Mouse (Mus musculus): Measurements from ENCODE around the gene Pip5k1b. TPM values are rescaled to one million over a fixed set of nuclear protein-coding genes. Genes with fewer than 3 reads are reported as not detected.
A peak's percentile ranks its signal among the peaks of the same experiment; 100 is the strongest.

Gene Pip5k1b
- total RNA-seq, 2 experiments from 2014 or later = 8.1 to 8.2 TPM

- no peak for DNase-seq (ENCODE audit: extremely low spot score in 1 of 2, low spot score in 2 of 2)
- intact Hi-C loops (cut with DNase I) = no loop called here
Measured at GRCm38 (mm10) chr19:24451626-24452025, 104.0 kb downstream of the Pip5k1b start.

DNA sequence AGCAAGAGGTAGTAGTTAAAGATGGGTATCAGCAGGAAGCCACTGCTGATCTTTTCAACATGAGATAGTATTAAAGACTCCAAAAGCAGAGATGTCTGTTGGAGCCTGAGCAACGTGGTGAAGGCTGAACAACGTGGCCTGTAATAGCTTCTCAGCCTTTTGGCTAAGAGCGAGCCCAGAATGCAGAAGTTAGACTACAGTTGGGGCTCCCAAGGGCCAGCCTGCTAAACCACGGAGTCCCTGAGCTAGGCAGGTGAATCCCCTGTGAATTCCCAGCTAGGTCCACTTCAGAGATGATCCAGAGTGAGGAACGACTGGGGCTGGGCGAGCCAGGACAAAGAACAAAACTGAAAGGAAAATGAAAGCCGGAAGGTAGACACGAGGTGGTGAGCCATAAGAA lies 104.9 kb downstream of the Pip5k1b start:
- intact Hi-C loops (cut with DNase I) = no loop called here
- no peak for DNase-seq (ENCODE audit: extremely low spot score in 1 of 2, low spot score in 2 of 2)

DNA sequence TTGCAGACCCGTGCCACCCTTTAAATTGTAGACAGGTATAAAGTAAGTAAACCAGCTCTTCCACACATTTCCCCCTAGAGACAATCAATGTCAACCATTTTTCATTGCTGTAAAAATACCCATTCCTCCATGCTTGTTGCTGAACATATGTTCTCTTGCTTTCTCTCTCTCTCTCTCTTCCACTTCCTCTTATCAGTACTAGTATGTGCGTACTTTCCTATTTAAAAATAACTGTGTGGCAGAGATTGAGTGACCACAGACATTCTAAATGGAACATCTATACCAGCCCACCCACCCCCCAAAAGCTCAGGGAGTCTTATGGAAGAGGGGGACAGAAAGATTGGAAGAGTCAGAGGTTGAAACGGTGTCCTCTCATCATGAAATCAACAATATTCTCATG lies 111.3 kb downstream of the Pip5k1b start:
- intact Hi-C loops (cut with DNase I) = no loop called here
- no peak for DNase-seq (ENCODE audit: extremely low spot score in 1 of 2, low spot score in 2 of 2)

- DNase-seq (ENCODE audit: extremely low spot score in 1 of 2, low spot score in 2 of 2) = no peak
- intact Hi-C loops (cut with DNase I) = no loop called here
Measured at GRCm38 (mm10) chr19:24439715-24440114, 116.0 kb downstream of the Pip5k1b start.

- intact Hi-C loops (cut with DNase I) = no loop called here
Measured at GRCm38 (mm10) chr19:24434291-24434690, 121.4 kb downstream of the Pip5k1b start.

DNA sequence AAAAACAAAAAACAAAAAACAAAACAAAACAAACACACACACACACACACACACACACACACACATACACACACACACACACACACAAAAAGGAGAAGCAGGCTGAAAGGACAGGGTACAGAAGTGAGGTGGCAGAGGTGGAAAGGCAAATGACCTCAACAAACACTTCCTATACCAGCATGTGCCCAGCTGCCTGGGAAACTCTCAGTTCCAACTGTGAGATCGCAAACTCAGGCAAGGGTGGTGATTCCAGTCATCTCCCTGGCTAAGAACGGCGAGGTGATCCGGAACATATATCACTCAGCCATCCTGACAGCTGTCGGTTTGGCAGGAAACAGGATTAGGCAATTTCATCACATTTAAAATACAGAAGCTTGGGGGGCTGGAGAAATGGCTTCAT lies 123.2 kb downstream of the Pip5k1b start:
- intact Hi-C loops (cut with DNase I) = no loop called here
- no peak for DNase-seq (ENCODE audit: extremely low spot score in 1 of 2, low spot score in 2 of 2)

More at GRCm38 (mm10) chr19:24434291-24434690, 121.4 kb downstream of the Pip5k1b start:
- no peak for DNase-seq (ENCODE audit: extremely low spot score in 1 of 2, low spot score in 2 of 2)

GRCm38 (mm10) chr19:24431381-24431780 lies 124.3 kb downstream of the Pip5k1b start:
- no peak for DNase-seq (ENCODE audit: extremely low spot score in 1 of 2, low spot score in 2 of 2)
- intact Hi-C loops (cut with DNase I) = no loop called here

- no peak for DNase-seq (ENCODE audit: extremely low spot score in 1 of 2, low spot score in 2 of 2)
- intact Hi-C loops (cut with DNase I) = no loop called here
Measured at GRCm38 (mm10) chr19:24428011-24428410, 127.7 kb downstream of the Pip5k1b start.

- no peak for DNase-seq (ENCODE audit: extremely low spot score in 1 of 2, low spot score in 2 of 2)
- intact Hi-C loops (cut with DNase I) = no loop called here
Measured at GRCm38 (mm10) chr19:24427258-24427657, 128.4 kb downstream of the Pip5k1b start.

GRCm38 (mm10) chr19:24426759-24427181 lies 128.9 kb downstream of the Pip5k1b start:
- no peak for DNase-seq (ENCODE audit: extremely low spot score in 1 of 2, low spot score in 2 of 2)
- intact Hi-C loops (cut with DNase I) = no loop called here

DNA sequence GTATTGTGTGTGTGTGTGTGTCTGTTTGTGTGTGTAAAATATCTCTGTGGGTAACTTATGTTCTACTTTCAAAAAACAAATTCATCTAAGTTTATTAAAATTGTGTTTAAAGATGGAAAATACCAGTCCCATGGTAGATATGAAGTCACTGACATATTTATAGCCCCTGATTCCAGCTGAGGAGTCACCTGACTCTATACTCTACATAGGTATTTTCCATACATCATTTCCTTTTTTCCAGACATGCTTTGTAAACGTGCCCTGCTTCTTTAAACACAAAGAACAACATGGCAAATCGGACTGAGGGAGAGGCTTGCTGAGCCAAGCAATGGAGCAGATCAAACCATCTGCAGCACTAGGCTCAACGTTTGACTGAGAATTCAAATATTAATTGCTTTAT lies 137.6 kb downstream of the Pip5k1b start:
- no peak for DNase-seq (ENCODE audit: extremely low spot score in 1 of 2, low spot score in 2 of 2)
- intact Hi-C loops (cut with DNase I) = no loop called here

DNA sequence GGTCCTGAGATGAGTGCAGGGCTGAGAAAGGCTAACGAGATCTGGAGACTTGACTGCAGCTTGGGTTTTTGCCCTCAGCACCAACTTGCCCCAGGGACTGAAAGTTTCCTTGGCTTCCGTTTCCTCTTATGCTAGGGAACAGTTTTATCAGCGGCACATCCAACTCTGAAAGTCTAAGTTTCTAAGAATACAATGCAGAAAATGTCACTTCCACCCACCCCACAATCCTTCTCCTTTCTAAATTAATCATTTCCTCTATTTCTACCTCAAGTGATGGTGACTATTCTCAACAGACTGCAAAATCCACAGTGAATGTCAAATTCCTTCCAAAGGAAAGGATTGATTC lies 138.0 kb downstream of the Pip5k1b start:
- intact Hi-C loops (cut with DNase I) = no loop called here
- peak in 1 of 2 experiments; percentile 16 for DNase-seq (ENCODE audit: extremely low spot score in 1 of 2, low spot score in 2 of 2)

DNA sequence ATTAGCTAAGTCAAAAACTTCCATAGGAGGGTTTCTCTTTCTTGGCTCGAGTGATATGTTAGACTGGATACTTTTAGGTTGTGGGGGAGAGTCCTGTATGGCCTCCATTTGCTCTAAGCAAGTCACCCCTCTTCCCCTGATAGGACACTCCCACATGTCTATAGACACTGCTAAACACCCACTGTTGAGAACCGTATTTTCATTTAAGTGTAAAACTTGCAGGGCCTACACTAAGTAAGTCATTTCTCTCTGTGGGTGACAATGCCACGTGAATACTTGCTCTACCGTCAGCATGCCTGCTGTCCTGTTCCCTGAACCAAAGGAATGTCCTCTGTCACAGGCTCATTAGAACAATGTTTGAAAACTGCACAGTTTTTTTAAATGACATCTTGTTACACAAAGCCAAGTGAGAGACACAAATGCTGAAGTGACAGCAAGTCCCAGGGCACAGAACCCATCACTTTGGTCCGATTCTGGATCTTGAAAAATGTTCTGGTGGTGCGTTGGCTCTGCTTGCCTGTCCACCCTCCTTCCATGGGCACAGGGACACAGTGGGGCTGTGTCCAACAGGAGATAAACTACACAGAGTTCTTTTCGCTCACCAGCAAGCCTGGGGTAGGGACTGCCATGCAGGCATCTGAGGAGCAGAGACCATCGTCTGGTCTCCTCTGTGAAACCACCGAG lies 138.6 kb downstream of the Pip5k1b start:
- intact Hi-C loops (cut with DNase I) = no loop called here
- no peak for DNase-seq (ENCODE audit: extremely low spot score in 1 of 2, low spot score in 2 of 2)

DNA sequence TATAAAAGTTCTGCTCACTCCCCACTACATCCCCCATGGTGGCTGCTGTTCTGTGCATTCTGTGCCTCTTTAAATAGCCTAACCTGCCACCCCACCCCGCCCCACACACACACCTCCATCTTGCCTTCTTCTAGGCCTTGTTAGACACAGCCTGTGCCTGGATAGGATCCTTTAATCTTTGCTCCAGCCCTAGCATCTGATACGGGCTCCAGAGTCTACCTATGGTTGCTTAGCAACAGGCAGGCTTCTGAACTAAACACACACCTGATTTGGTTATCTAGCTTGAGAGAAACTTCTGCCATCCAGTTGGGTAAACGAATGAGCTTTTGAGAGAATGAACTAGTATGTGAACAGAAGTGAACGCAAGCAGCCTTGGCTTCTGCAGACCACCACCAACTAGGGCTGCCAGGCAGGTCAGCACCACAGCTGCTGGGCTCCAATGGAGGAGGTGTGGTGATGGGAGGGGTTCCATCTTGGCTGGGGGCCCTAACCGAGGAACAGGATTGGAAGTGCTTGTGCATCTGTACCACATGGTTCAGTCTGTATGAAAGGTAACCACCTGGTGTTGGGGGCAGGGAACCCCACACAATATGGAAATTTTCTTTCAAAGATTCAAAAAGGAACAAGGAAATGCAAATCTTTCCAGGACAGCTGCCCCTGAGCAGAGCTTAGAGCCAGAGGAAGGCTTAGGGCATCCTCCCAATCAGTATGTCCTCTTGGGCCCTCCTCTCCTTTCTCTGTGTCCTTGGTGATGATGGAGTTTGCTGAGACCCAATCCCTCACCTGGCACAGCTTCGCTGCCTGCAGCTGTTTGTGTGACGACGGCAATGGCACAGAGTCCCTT lies 139.7 kb downstream of the Pip5k1b start:
- intact Hi-C loops (cut with DNase I) = no loop called here
- no peak for DNase-seq (ENCODE audit: extremely low spot score in 1 of 2, low spot score in 2 of 2)

DNA sequence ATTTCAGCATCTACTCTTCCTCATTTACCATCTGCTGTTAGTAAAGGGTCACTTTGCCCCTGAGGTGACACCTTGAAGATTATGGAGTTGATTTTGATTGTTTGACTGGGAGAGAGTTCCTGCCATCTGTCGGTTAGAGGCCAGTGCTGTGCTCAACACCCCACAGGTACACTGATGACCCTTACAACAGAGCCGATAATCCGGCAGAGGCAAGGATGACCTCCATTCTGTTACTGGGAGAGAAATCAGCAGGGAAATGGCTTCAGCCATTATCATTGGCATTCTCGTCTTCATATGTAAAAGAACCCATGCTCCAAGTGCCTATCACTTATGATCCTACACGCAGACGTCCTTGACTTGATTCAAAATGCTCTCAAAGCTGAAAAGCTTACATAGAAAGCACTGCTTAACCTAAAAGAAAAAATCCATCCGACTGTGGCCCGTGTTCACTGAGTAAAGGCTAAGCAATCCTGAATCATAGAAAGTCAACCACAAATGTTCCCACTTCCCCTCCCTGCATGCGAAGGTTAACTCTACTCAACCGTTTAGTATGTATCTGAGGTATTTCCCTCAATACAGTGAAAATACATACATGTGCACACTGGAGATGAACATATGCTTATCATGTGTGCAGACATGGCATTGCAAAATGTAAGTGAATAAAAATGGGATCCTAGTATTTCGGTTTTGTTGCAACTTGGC lies 146.7 kb downstream of the Pip5k1b start:
- DNase-seq (ENCODE audit: extremely low spot score in 1 of 2, low spot score in 2 of 2) = no peak
- intact Hi-C loops (cut with DNase I) = no loop called here

DNA sequence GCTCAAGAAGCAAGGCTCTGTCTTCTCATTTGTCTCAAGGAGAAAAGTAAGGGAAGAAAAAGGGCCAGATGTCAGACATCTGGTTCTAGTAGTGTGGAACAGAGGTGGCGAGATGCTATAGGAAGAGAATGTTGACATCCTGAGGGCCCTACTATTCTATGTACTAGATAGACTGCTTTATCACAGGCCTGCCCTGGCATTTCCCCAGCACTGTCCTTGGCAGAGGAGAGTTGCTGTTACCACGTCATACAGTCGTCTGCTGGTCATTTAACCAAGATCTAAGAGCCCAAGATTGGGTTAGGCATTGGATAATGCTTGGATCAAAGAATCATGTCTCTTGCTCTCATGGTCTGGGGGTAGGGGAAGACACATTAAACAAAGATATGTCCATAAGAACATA lies 151.0 kb downstream of the Pip5k1b start:
- intact Hi-C loops (cut with DNase I) = no loop called here
- DNase-seq (ENCODE audit: extremely low spot score in 1 of 2, low spot score in 2 of 2) = no peak

DNA sequence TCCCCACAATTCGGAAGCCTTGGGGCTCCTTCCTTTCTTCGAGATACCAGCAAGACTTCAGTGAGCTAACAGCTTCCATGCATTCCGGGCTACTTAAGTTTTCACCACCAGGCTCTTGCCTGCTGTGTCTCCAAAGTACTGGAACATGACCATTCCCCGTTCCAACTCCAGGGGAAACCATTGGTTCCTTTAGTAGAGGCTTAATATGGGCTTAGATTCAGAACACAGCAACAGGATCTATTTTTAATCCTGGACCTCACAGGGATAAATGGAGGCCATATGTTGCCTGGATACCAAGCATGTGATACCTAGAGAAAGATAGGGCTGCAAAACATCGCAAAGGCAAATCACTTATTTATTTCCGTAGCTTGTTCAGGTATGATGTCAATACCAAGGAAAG lies 152.4 kb downstream of the Pip5k1b start:
- no peak for DNase-seq (ENCODE audit: extremely low spot score in 1 of 2, low spot score in 2 of 2)

DNA sequence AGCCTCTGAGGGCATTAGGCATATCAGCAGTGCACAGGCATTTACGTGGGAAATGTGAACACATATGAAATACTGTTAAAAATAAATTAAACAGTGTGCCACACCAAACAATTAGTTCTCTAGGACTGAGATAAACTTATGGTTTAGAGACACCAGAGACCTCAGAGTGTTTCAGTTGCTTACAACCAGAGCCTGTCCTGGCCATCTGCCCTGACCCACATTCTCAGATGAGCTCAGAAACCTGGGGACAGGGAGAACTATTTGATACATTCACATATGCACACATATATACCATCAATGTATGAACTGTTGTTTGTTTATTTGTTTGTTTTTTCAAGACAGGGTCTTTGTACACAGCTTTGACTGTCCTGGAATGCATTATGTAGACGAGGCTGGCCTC lies 161.8 kb downstream of the Pip5k1b start:
- no peak for DNase-seq (ENCODE audit: extremely low spot score in 1 of 2, low spot score in 2 of 2)
- intact Hi-C loops (cut with DNase I) = no loop called here

More for the DNA sequence above, 152.4 kb downstream of the Pip5k1b start:
- intact Hi-C loops (cut with DNase I) = no loop called here

GRCm38 (mm10) chr19:24391519-24392251 lies 164.0 kb downstream of the Pip5k1b start:
- DNase-seq (ENCODE audit: extremely low spot score in 1 of 2, low spot score in 2 of 2) = no peak
- intact Hi-C loops (cut with DNase I) = no loop called here
